Mouse (Mus musculus) heart, embryonic 11.5 days (tissue): ENCODE measurements around the gene Rsu1. TPM values are rescaled to one million over a fixed set of nuclear protein-coding genes. Genes with fewer than 3 reads are reported as not detected.

ENCODE experiments used
- ATAC-seq: fragments of 200-750 bp; cut with Nextera tagmentation; replicated peaks from 2 replicates; pipeline ENCODE4 v1.8.0; 2017; ENCODE audit warnings: moderate library complexity; ENCODE audit not compliant: insufficient number of reproducible peaks, low FRiP score, low TSS enrichment
- H3K27ac ChIP-seq: fragments of 300-500 bp; sonication (generic); 2 replicates; pipeline ENCODE4 v1.5.1; 2014; ENCODE audit warnings: mild to moderate bottlenecking, low read depth, low read length
- H3K27me3 ChIP-seq: fragments of 300-500 bp; sonication (generic); 2 replicates; pipeline ENCODE4 v1.6.1; 2014; ENCODE audit warnings: mild to moderate bottlenecking, low read length, mixed read lengths; ENCODE audit not compliant: control insufficient read depth, insufficient read depth
- H3K36me3 ChIP-seq: fragments of 300-500 bp; sonication (generic); 2 replicates; pipeline ENCODE4 v1.6.1; 2014; ENCODE audit warnings: mild to moderate bottlenecking, low read length, moderate library complexity, mixed read lengths; ENCODE audit not compliant: control insufficient read depth, insufficient read depth
- H3K4me1 ChIP-seq: fragments of 300-500 bp; sonication (generic); 2 replicates; pipeline ENCODE4 v1.6.1; 2014; ENCODE audit warnings: low read length; ENCODE audit not compliant: control insufficient read depth, insufficient read depth
- H3K4me2 ChIP-seq: fragments of 300-500 bp; sonication (generic); 2 replicates; pipeline ENCODE4 v1.6.1; 2014; ENCODE audit warnings: mild to moderate bottlenecking, moderate library complexity
- H3K4me3 ChIP-seq: fragments of 300-500 bp; sonication (generic); 2 replicates; pipeline ENCODE4 v1.5.1; 2014; ENCODE audit warnings: low read depth, low read length
- H3K9ac ChIP-seq: fragments of 300-500 bp; sonication (generic); 2 replicates; pipeline ENCODE4 v1.6.1; 2014; ENCODE audit warnings: mild to moderate bottlenecking, low read depth, low read length, moderate library complexity
- H3K9me3 ChIP-seq: fragments of 300-500 bp; sonication (generic); replicated peaks from 2 replicates; pipeline ENCODE4 v1.6.1; 2016; ENCODE audit warnings: low read length; ENCODE audit not compliant: control insufficient read depth
- WGBS: fragments of 180-500 bp; shearing (Covaris S2); extraction: QIAGEN DNeasy Blood & Tissue Kit; methylation state at CpG from one replicate; pipeline ENCODE4 v1.1.7; 2014; ENCODE audit not compliant: insufficient replicate concordance; 5-methylcytosine and 5-hydroxymethylcytosine counted together
- polyA plus RNA-seq: library from polyadenylated mRNA; unstranded; fragments of >200 nt; fragmentation: Nextera tagmentation; extraction: Ambion mirVana; gene quantifications from 2 replicates; pipeline ENCODE4 v1.2.1, GENCODE M21; 2014

Gene Rsu1
- polyA plus RNA-seq, 1 experiment from 2014 or later, result 147 TPM

- WGBS, result 87% methylated on average over 6 of the region's 6 CpGs
Observed at GRCm38 (mm10) chr2:13169962-13170361, 101.3 kb downstream of the Rsu1 start.

GRCm38 (mm10) chr2:13169158-13169890, 101.9 kb downstream of the Rsu1 start:
- H3K36me3 ChIP-seq, result no peaks in the 10 kb centered on the region
- H3K27me3 ChIP-seq, result no peaks in the 10 kb centered on the region
- no peak for ATAC-seq
- no peak overlapping the region for H3K27ac ChIP-seq
- no peaks in the 10 kb centered on the region for H3K9me3 ChIP-seq
- no peak overlapping the region for H3K4me2 ChIP-seq
- no peak overlapping the region for H3K9ac ChIP-seq
- H3K4me1 ChIP-seq, result no peaks in the 10 kb centered on the region
- no peak overlapping the region for H3K4me3 ChIP-seq
- 71% methylated on average over 4 of the region's 4 CpGs for WGBS

More at GRCm38 (mm10) chr2:13169962-13170361, 101.3 kb downstream of the Rsu1 start:
- no peak overlapping the region for H3K4me3 ChIP-seq
- H3K27me3 ChIP-seq, result no peaks in the 10 kb centered on the region
- H3K4me2 ChIP-seq, result no peak overlapping the region
- H3K27ac ChIP-seq, result no peak overlapping the region
- no peaks in the 10 kb centered on the region for H3K9me3 ChIP-seq
- H3K36me3 ChIP-seq, result no peaks in the 10 kb centered on the region
- no peak overlapping the region for H3K9ac ChIP-seq
- ATAC-seq, result no peak
- no peaks in the 10 kb centered on the region for H3K4me1 ChIP-seq

GRCm38 (mm10) chr2:13168743-13169142, 102.5 kb downstream of the Rsu1 start:
- H3K4me1 ChIP-seq, result no peaks in the 10 kb centered on the region
- 45% methylated on average over 5 of the region's 5 CpGs for WGBS

GRCm38 (mm10) chr2:13161717-13162116, 109.5 kb downstream of the Rsu1 start:
- Histone ChIP-seq H3K27me3 (no peaks in the 10 kb centered on the region), H3K4me2 (no peak overlapping the region), H3K9ac (no peak overlapping the region), H3K4me3 (no peak overlapping the region), H3K27ac (no peak overlapping the region), H3K36me3 (peaks cover 4% of the 10 kb centered on the region; the same call in 1 of the 2 replicates), H3K4me1 (no peaks in the 10 kb centered on the region), H3K9me3 (no peaks in the 10 kb centered on the region)
- 69% methylated on average over 2 of the region's 2 CpGs for WGBS
- ATAC-seq, result no peak

More at GRCm38 (mm10) chr2:13168743-13169142, 102.5 kb downstream of the Rsu1 start:
- ATAC-seq, result no peak
- H3K4me2 ChIP-seq, result no peak overlapping the region
- no peaks in the 10 kb centered on the region for H3K9me3 ChIP-seq
- H3K4me3 ChIP-seq, result no peak overlapping the region
- H3K36me3 ChIP-seq, result no peaks in the 10 kb centered on the region
- no peak overlapping the region for H3K27ac ChIP-seq
- H3K9ac ChIP-seq, result no peak overlapping the region
- no peaks in the 10 kb centered on the region for H3K27me3 ChIP-seq

GRCm38 (mm10) chr2:13145245-13145644, 126.0 kb downstream of the Rsu1 start:
- Histone ChIP-seq H3K4me1 (no peaks in the 10 kb centered on the region), H3K9ac (no peak overlapping the region), H3K27me3 (no peaks in the 10 kb centered on the region), H3K4me2 (no peak overlapping the region), H3K9me3 (no peaks in the 10 kb centered on the region), H3K36me3 (no peaks in the 10 kb centered on the region), H3K4me3 (no peak overlapping the region), H3K27ac (no peak overlapping the region)
- WGBS, result 86% methylated on average over 6 of the region's 6 CpGs
- ATAC-seq, result no peak

GRCm38 (mm10) chr2:13134890-13135289, 136.3 kb downstream of the Rsu1 start:
- Histone ChIP-seq H3K27me3 (no peaks in the 10 kb centered on the region), H3K36me3 (no peaks in the 10 kb centered on the region), H3K4me3 (no peak overlapping the region), H3K27ac (no peak overlapping the region), H3K4me1 (no peaks in the 10 kb centered on the region), H3K4me2 (no peak overlapping the region), H3K9ac (no peak overlapping the region), H3K9me3 (no peaks in the 10 kb centered on the region)
- WGBS, result 73% methylated on average over 2 of the region's 2 CpGs
- no peak for ATAC-seq

- Histone ChIP-seq H3K27me3 (no peaks in the 10 kb centered on the region), H3K9me3 (no peaks in the 10 kb centered on the region), H3K4me2 (no peak overlapping the region), H3K9ac (no peak overlapping the region), H3K36me3 (no peaks in the 10 kb centered on the region), H3K27ac (no peak overlapping the region), H3K4me1 (no peaks in the 10 kb centered on the region), H3K4me3 (no peak overlapping the region)
- ATAC-seq, result no peak
- WGBS, result 85% methylated on average over 8 of the region's 8 CpGs
Observed at GRCm38 (mm10) chr2:13132841-13133240, 138.4 kb downstream of the Rsu1 start.

GRCm38 (mm10) chr2:13132406-13132805, 138.8 kb downstream of the Rsu1 start:
- Histone ChIP-seq H3K4me3 (no peak overlapping the region), H3K9me3 (no peaks in the 10 kb centered on the region), H3K9ac (no peak overlapping the region), H3K4me2 (no peak overlapping the region), H3K4me1 (no peaks in the 10 kb centered on the region), H3K27me3 (no peaks in the 10 kb centered on the region), H3K36me3 (no peaks in the 10 kb centered on the region), H3K27ac (no peak overlapping the region)
- ATAC-seq, result no peak
- 79% methylated on average over 8 of the region's 8 CpGs for WGBS

GRCm38 (mm10) chr2:13129859-13130258, 141.4 kb downstream of the Rsu1 start:
- ATAC-seq, result no peak
- H3K9me3 ChIP-seq, result no peaks in the 10 kb centered on the region
- no peaks in the 10 kb centered on the region for H3K27me3 ChIP-seq
- no peak overlapping the region for H3K9ac ChIP-seq
- 76% methylated on average over 10 of the region's 10 CpGs for WGBS
- no peaks in the 10 kb centered on the region for H3K36me3 ChIP-seq
- no peak overlapping the region for H3K27ac ChIP-seq
- no peak overlapping the region for H3K4me2 ChIP-seq
- H3K4me1 ChIP-seq, result no peaks in the 10 kb centered on the region
- H3K4me3 ChIP-seq, result no peak overlapping the region
